Mouse (Mus musculus): ENCODE data around the gene Trpc2.

GRCm38 (mm10) chr7:102078517-102078916 lies 4.4 kb upstream of the Trpc2 start:
- TF ChIP-seq CHD2 (IDR thresholded peaks at IDR 0.05; ENCODE audit: low read length) (no peak), POLR2AphosphoS2 (IDR thresholded peaks at IDR 0.05; ENCODE audit: low read length) (no peak), MYB (IDR thresholded peaks at IDR 0.05; ENCODE audit: low read depth, low read length) (no peak), POLR2A (IDR thresholded peaks at IDR 0.05; ENCODE audit: control insufficient read depth in 1 of 2, insufficient read depth in 1 of 2, low read depth in 1 of 2, low read length in 2 of 2, poor library complexity in 1 of 2) (no peak), EP300 (IDR thresholded peaks at IDR 0.05; ENCODE audit: low read depth in 1 of 2, low read length in 2 of 2) (no peak), TAL1 (IDR thresholded peaks at IDR 0.05; ENCODE audit: low read length) (no peak), HCFC1 (IDR thresholded peaks at IDR 0.05; ENCODE audit: low read depth, low read length) (no peak)
